Mouse (Mus musculus) layer of hippocampus, adult 9-10 months (tissue): Measurements from ENCODE around the gene Gm11238.
A peak's percentile ranks its signal among the peaks of the same experiment; 100 is the strongest.
"Not testable (repeated sequence)": the region's sequence is repeated elsewhere in the genome, so short reads cannot be mapped to it uniquely, and the experiment has no call there.

Experiments
- DNase-seq: peaks from one replicate; pipeline ENCODE4 v3.0.0; 2022; ENCODE audit warnings: low spot score

The Gm11238 gene

GRCm38 (mm10) chr4:73607581-73607980 lies at the start of gene Gm11238:
TSS of gene Gm11238 (plus strand) at chr4:73607881.
- not testable (repeated sequence) for DNase-seq

GRCm38 (mm10) chr4:73599248-73599647 lies 8.4 kb upstream of the Gm11238 start:
- DNase-seq = peak; percentile 36

GRCm38 (mm10) chr4:73622684-73623083 lies 15.0 kb downstream of the Gm11238 start, which contains the start of gene Gm11237:
TSS of gene Gm11237 (plus strand) at chr4:73622984.
- DNase-seq = not testable (repeated sequence)

GRCm38 (mm10) chr4:73637821-73638220 lies 30.1 kb downstream of the Gm11238 start, which contains the start of gene Gm11236:
TSS of gene Gm11236 (plus strand) at chr4:73638121.
- not testable (repeated sequence) for DNase-seq

GRCm38 (mm10) chr4:73661864-73662263 lies 54.2 kb downstream of the Gm11238 start:
- not testable (repeated sequence) for DNase-seq

GRCm38 (mm10) chr4:73668054-73668453 lies 60.4 kb downstream of the Gm11238 start, which contains the start of gene Gm11239:
TSS of gene Gm11239 (plus strand) at chr4:73668354.
- DNase-seq = not testable (repeated sequence)

GRCm38 (mm10) chr4:73683216-73683615 lies 75.5 kb downstream of the Gm11238 start, which contains the start of gene Gm428:
TSS of gene Gm428 (plus strand) at chr4:73683516.
- not testable (repeated sequence) for DNase-seq
